Mouse (Mus musculus): ENCODE measurements at regions not wholly inside any gene's neighbourhood (a gene's known extent, or its start where the extent isn't known, plus 50 kb on each side); places are given as distances from the start of the nearest gene placed in this dataset.

GRCm38 (mm10) chr15:62290687-62291086 is 1367.9 kb upstream of the A1bg start:
- TF ChIP-seq CTCF (IDR thresholded peaks at IDR 0.05; ENCODE audit: low read depth, low read length) (no peak), POLR2A (IDR thresholded peaks at IDR 0.05; ENCODE audit: extremely low read depth, insufficient read depth, low read length) (no peak)
- H3K36me3 ChIP-seq (ENCODE audit: control insufficient read depth, insufficient read depth, low read length) = no peaks in the 10 kb centered on the region
- H3K9ac ChIP-seq (ENCODE audit: low read depth, low read length) = no peak overlapping the region
- H3K27me3 ChIP-seq (ENCODE audit: control insufficient read depth, insufficient read depth, low read length) = no peaks in the 10 kb centered on the region
- H3K4me3 ChIP-seq (ENCODE audit: insufficient read depth, low read depth, low read length) = no peak overlapping the region
- no peak for DNase-seq (ENCODE audit: extremely low read depth, low read depth, low spot score)
- no peaks in the 10 kb centered on the region for H3K79me2 ChIP-seq (ENCODE audit: control insufficient read depth, insufficient read depth, low read length)
- H3K27ac ChIP-seq (replicated peaks; ENCODE audit: insufficient read depth, low read depth, low read length) = no peak overlapping the region
- 92% methylated on average over 4 of the region's 4 CpGs for WGBS
- H3K4me1 ChIP-seq (ENCODE audit: control insufficient read depth, insufficient read depth, low read length) = peaks cover 7% of the 10 kb centered on the region; the same call in 1 of the 2 replicates

- H3K27me3 ChIP-seq (ENCODE audit: control insufficient read depth, insufficient read depth, low read length) = no peaks in the 10 kb centered on the region
- no peak for DNase-seq (ENCODE audit: extremely low read depth, low read depth, low spot score)
- no peaks in the 10 kb centered on the region; the same call in 1 of the 2 replicates for H3K4me1 ChIP-seq (ENCODE audit: control insufficient read depth, insufficient read depth, low read length)
- H3K79me2 ChIP-seq (ENCODE audit: control insufficient read depth, insufficient read depth, low read length) = no peaks in the 10 kb centered on the region
- H3K9ac ChIP-seq (ENCODE audit: low read depth, low read length) = no peak overlapping the region
- no peak overlapping the region for H3K27ac ChIP-seq (replicated peaks; ENCODE audit: insufficient read depth, low read depth, low read length)
- no peak overlapping the region for H3K4me3 ChIP-seq (ENCODE audit: insufficient read depth, low read depth, low read length)
- no peak for TF ChIP-seq POLR2A (IDR thresholded peaks at IDR 0.05; ENCODE audit: extremely low read depth, insufficient read depth, low read length)
- no peak for TF ChIP-seq CTCF (IDR thresholded peaks at IDR 0.05; ENCODE audit: low read depth, low read length)
- H3K36me3 ChIP-seq (ENCODE audit: control insufficient read depth, insufficient read depth, low read length) = no peaks in the 10 kb centered on the region
- WGBS = 79% methylated on average over 11 of the region's 11 CpGs
Observed at GRCm38 (mm10) chr15:62286666-62287655, 1364.1 kb upstream of the A1bg start.

- H3K79me2 ChIP-seq (ENCODE audit: control insufficient read depth, insufficient read depth, low read length) = no peaks in the 10 kb centered on the region
- no peaks in the 10 kb centered on the region for H3K36me3 ChIP-seq (ENCODE audit: control insufficient read depth, insufficient read depth, low read length)
- DNase-seq (ENCODE audit: extremely low read depth, low read depth, low spot score) = no peak
- H3K27me3 ChIP-seq (ENCODE audit: control insufficient read depth, insufficient read depth, low read length) = no peaks in the 10 kb centered on the region
- H3K9ac ChIP-seq (ENCODE audit: low read depth, low read length) = no peak overlapping the region
- H3K4me1 ChIP-seq (ENCODE audit: control insufficient read depth, insufficient read depth, low read length) = peaks cover 1% of the 10 kb centered on the region
- H3K4me3 ChIP-seq (ENCODE audit: insufficient read depth, low read depth, low read length) = no peak overlapping the region
- WGBS = 92% methylated on average over 7 of the region's 7 CpGs
- no peak overlapping the region for H3K27ac ChIP-seq (replicated peaks; ENCODE audit: insufficient read depth, low read depth, low read length)
- no peak for TF ChIP-seq POLR2A (IDR thresholded peaks at IDR 0.05; ENCODE audit: extremely low read depth, insufficient read depth, low read length)
- TF ChIP-seq CTCF (IDR thresholded peaks at IDR 0.05; ENCODE audit: low read depth, low read length) = no peak
Observed at GRCm38 (mm10) chr15:62284606-62285531, 1362.1 kb upstream of the A1bg start.

- Histone ChIP-seq H3K4me1 (ENCODE audit: control insufficient read depth, insufficient read depth, low read length) (peaks cover 5% of the 10 kb centered on the region), H3K27me3 (ENCODE audit: control insufficient read depth, insufficient read depth, low read length) (no peaks in the 10 kb centered on the region), H3K79me2 (ENCODE audit: control insufficient read depth, insufficient read depth, low read length) (no peaks in the 10 kb centered on the region), H3K9ac (ENCODE audit: low read depth, low read length) (no peak overlapping the region), H3K36me3 (ENCODE audit: control insufficient read depth, insufficient read depth, low read length) (no peaks in the 10 kb centered on the region), H3K4me3 (ENCODE audit: insufficient read depth, low read depth, low read length) (no peak overlapping the region), H3K27ac (replicated peaks; ENCODE audit: insufficient read depth, low read depth, low read length) (no peak overlapping the region)
- no peak for DNase-seq (ENCODE audit: extremely low read depth, low read depth, low spot score)
- no peak for TF ChIP-seq POLR2A (IDR thresholded peaks at IDR 0.05; ENCODE audit: extremely low read depth, insufficient read depth, low read length)
- TF ChIP-seq CTCF (IDR thresholded peaks at IDR 0.05; ENCODE audit: low read depth, low read length) = no peak
- WGBS = 89% methylated on average over 6 of the region's 6 CpGs
Observed at GRCm38 (mm10) chr15:62283661-62284429, 1361.0 kb upstream of the A1bg start.

- Histone ChIP-seq H3K4me1 (ENCODE audit: control insufficient read depth, insufficient read depth, low read length) (peaks cover 5% of the 10 kb centered on the region), H3K79me2 (ENCODE audit: control insufficient read depth, insufficient read depth, low read length) (no peaks in the 10 kb centered on the region), H3K27ac (replicated peaks; ENCODE audit: insufficient read depth, low read depth, low read length) (no peak overlapping the region), H3K27me3 (ENCODE audit: control insufficient read depth, insufficient read depth, low read length) (no peaks in the 10 kb centered on the region), H3K9ac (ENCODE audit: low read depth, low read length) (no peak overlapping the region), H3K4me3 (ENCODE audit: insufficient read depth, low read depth, low read length) (no peak overlapping the region), H3K36me3 (ENCODE audit: control insufficient read depth, insufficient read depth, low read length) (no peaks in the 10 kb centered on the region)
- TF ChIP-seq POLR2A (IDR thresholded peaks at IDR 0.05; ENCODE audit: extremely low read depth, insufficient read depth, low read length) (no peak), CTCF (IDR thresholded peaks at IDR 0.05; ENCODE audit: low read depth, low read length) (no peak)
- WGBS = 84% methylated on average over 9 of the region's 9 CpGs
- no peak for DNase-seq (ENCODE audit: extremely low read depth, low read depth, low spot score)
Observed at GRCm38 (mm10) chr15:62282646-62283045, 1359.8 kb upstream of the A1bg start.
